Mouse (Mus musculus) B cell, adult 67 days (primary cell): ENCODE results near the gene Olfr1265. TPM values are rescaled to one million over a fixed set of nuclear protein-coding genes. Genes with fewer than 3 reads are reported as not detected.

Source experiments
- total RNA-seq, 2 experiments: library from RNA; stranded (reverse); gene quantifications; 4 replicates each; pipeline ENCODE4 v1.2.4; 2023

The Olfr1265 gene
- not detected for total RNA-seq

GRCm38 (mm10) chr2:90035037-90035436 lies at the start of gene Olfr1265:
Olfr1265 (plus strand) TSS chr2:90035337.

GRCm38 (mm10) chr2:89990921-89991320 lies 44.2 kb upstream of the Olfr1265 start, which contains the start of gene Olfr1261:
Olfr1261 (plus strand) TSS chr2:89991221.

DNA sequence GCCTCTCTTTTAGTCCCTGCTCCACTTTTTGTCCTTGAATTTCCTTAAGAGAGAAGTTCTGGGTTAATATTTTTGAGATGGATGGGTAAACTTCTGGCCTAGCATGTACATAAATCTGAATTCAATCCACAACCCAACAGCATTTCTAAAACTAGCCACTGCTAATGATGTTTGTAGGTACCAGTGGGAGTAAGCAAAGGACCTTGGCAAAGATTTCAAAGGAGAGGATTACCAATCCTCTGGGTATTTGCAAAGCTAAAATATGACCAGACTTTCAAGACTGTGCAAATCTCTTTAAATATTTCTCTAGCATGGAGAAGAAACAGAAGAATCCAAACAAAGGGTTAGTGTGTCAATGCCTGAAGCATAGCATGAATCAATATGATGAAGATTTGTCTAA lies 35.3 kb upstream of the Olfr1265 start, which contains the start of gene Olfr1262:
Gene Olfr1262 (plus strand): TSS at position 301 of the 400 bp plus-strand sequence.

DNA sequence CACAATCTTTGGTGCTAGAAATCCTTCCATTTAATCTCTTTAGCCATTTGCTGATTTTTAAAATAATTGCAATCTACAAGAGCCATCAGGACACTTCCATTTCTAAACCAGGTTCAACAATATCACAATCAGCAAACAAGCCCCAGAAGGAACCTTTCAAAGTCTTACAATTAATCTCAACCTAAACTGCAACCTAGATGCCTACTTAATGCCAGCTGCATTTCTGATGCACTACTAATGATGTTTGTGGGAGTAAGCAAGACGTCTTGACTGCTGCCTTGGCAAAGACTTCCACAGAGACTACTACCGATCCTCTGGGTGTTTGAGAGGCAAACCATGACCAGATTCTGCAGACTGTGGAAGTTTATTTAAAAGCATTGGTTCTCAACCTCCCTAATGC lies 23.3 kb upstream of the Olfr1265 start, which contains the start of gene Olfr1263:
Gene Olfr1263 (plus strand): TSS at position 301 of the 400 bp plus-strand sequence.

GRCm38 (mm10) chr2:90025477-90025876 lies 9.7 kb upstream of the Olfr1265 start, which contains the start of gene Olfr1264:
Olfr1264 (minus strand) TSS chr2:90025577.

DNA sequence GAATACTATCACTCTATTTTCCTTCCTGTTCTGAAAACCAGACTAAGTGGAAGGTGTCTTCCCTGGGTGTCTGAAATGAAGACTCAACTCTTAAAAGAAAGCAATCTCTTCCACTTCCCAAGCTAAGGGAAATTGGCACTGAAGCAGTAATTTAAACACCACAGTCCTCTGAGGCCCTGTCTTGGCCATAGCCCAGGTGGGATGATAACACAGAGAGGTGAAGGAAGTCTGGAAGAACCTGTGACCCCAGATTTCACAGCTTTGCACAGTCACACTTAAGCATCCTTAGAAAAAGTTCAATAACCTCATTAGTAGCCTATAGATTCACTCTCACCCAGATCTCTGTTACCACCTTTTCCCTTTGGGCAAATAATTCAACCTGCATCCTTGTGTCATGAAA lies 28.4 kb downstream of the Olfr1265 start, which contains the start of gene Olfr140:
Gene Olfr140 (minus strand): TSS at position 101 of the 400 bp plus-strand sequence.

Other genes starting within 250 kb of the Olfr1265 start
- not detected for gene Olfr1254, start 241.7 kb upstream of the Olfr1265 start, total RNA-seq
- gene Olfr1255, start 223.3 kb upstream of the Olfr1265 start, total RNA-seq = not detected
- not detected for gene Olfr1256, start 193.8 kb upstream of the Olfr1265 start, total RNA-seq
- gene Olfr48, start 187.1 kb upstream of the Olfr1265 start, total RNA-seq = not detected
- not detected for gene Olfr1257, start 156.9 kb upstream of the Olfr1265 start, total RNA-seq
- not detected for gene Olfr1258, start 108.0 kb upstream of the Olfr1265 start, total RNA-seq
- not detected for gene Olfr1259, start 86.7 kb upstream of the Olfr1265 start, total RNA-seq
- gene Olfr1260, start 61.0 kb upstream of the Olfr1265 start, total RNA-seq = not detected
- gene Olfr1261, start 44.1 kb upstream of the Olfr1265 start, total RNA-seq = not detected
- gene Olfr1262, start 35.2 kb upstream of the Olfr1265 start, total RNA-seq = not detected
- not detected for gene Olfr1263, start 23.2 kb upstream of the Olfr1265 start, total RNA-seq
- gene Olfr1264, start 9.8 kb upstream of the Olfr1265 start, total RNA-seq = not detected
- not detected for gene Olfr140, start 28.3 kb downstream of the Olfr1265 start, total RNA-seq
- gene Olfr1269, start 86.1 kb downstream of the Olfr1265 start, total RNA-seq = not detected
- gene Olfr32, start 107.0 kb downstream of the Olfr1265 start, total RNA-seq = not detected
- not detected for gene Olfr1270, start 117.8 kb downstream of the Olfr1265 start, total RNA-seq
- gene Olfr1506, start 189.2 kb downstream of the Olfr1265 start, total RNA-seq = under 1 TPM; 0.44 to 0.55 TPM
- not detected for gene Olfr142, start 222.3 kb downstream of the Olfr1265 start, total RNA-seq
- not detected for gene Olfr1271, start 235.7 kb downstream of the Olfr1265 start, total RNA-seq